Mouse (Mus musculus): ENCODE results near the gene Ccdc106. TPM values are rescaled to one million over a fixed set of nuclear protein-coding genes. Genes with fewer than 3 reads are reported as not detected.
"Not testable (repeated sequence)": the region's sequence is repeated elsewhere in the genome, so short reads cannot be mapped to it uniquely, and the experiment has no call there.

Ccdc106 gene
- total and polyA plus RNA-seq, 2 experiments from 2014 or later, result 0.85 to 2.8 TPM

DNA sequence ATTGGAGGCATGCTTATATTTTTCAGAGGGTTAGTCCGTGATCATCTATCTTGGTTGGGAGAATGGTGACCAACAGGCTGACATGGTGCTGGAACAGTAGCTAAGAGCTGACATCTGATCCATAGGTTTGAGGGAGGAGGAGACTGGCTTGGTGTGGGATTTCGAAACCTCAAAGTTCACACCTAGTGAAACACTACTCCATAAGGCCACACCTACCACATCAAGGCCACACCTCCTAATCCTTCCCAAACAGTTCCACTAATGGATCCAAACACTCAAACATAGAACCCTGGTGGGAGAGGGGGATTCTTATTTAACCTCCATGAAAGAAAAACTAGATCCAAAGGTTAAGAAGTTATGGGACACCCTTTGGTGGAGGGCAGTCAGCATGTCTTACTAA lies 3.4 kb upstream of the Ccdc106 start:
- H3K9me3 ChIP-seq (replicated peaks; ENCODE audit: control insufficient read depth, low read length), result no peaks in the 10 kb centered on the region
- no peak overlapping the region for H3K4me2 ChIP-seq (ENCODE audit: low read depth, low read length)
- ATAC-seq (ENCODE audit: insufficient read depth, low read depth), result no peak
- no peak overlapping the region for H3K4me3 ChIP-seq (ENCODE audit: low read depth, low read length)
- WGBS, result 98% methylated on average over 2 of the region's 2 CpGs
- peaks cover 9% of the 10 kb centered on the region for H3K36me3 ChIP-seq (replicated peaks; ENCODE audit: control insufficient read depth, insufficient read depth, low read length)
- no peak overlapping the region for H3K27ac ChIP-seq (ENCODE audit: low read depth)
- TF ChIP-seq EP300 (IDR thresholded peaks at IDR 0.05; ENCODE audit: low read depth), result no peak
- no peak for TF ChIP-seq CTCF (IDR thresholded peaks at IDR 0.05; ENCODE audit: low read depth)
- no peaks in the 10 kb centered on the region for H3K27me3 ChIP-seq (ENCODE audit: control insufficient read depth, insufficient read depth, low read length)
- no peak for DNase-seq (ENCODE audit: low spot score)
- peaks cover 22% of the 10 kb centered on the region for H3K4me1 ChIP-seq (ENCODE audit: control insufficient read depth, insufficient read depth)
- no peak overlapping the region for H3K9ac ChIP-seq (replicated peaks; ENCODE audit: low read depth, low read length)

GRCm38 (mm10) chr7:5017352-5017751 lies 3.0 kb upstream of the Ccdc106 start:
- Histone ChIP-seq H3K36me3 (replicated peaks; ENCODE audit: control insufficient read depth, insufficient read depth, low read length) (peaks cover 10% of the 10 kb centered on the region), H3K4me2 (ENCODE audit: low read depth, low read length) (no peak overlapping the region), H3K9me3 (replicated peaks; ENCODE audit: control insufficient read depth, low read length) (no peaks in the 10 kb centered on the region), H3K27ac (ENCODE audit: low read depth) (no peak overlapping the region), H3K4me3 (ENCODE audit: low read depth, low read length) (no peak overlapping the region), H3K27me3 (ENCODE audit: control insufficient read depth, insufficient read depth, low read length) (no peaks in the 10 kb centered on the region), H3K9ac (replicated peaks; ENCODE audit: low read depth, low read length) (no peak overlapping the region), H3K4me1 (ENCODE audit: control insufficient read depth, insufficient read depth) (peaks cover 22% of the 10 kb centered on the region)
- TF ChIP-seq CTCF (IDR thresholded peaks at IDR 0.05; ENCODE audit: low read depth) (0 out of 2 replicates have a peak, but pooled peaks have one; percentile 6), EP300 (IDR thresholded peaks at IDR 0.05; ENCODE audit: low read depth) (no peak)
- no peak for DNase-seq (ENCODE audit: low spot score)
- no peak for ATAC-seq (ENCODE audit: insufficient read depth, low read depth)
- WGBS, result 94% methylated on average over 16 of the region's 16 CpGs

- H3K9ac ChIP-seq (replicated peaks; ENCODE audit: low read depth, low read length), result no peak overlapping the region
- ATAC-seq (ENCODE audit: insufficient read depth, low read depth), result no peak
- no peak overlapping the region for H3K27ac ChIP-seq (ENCODE audit: low read depth)
- H3K4me2 ChIP-seq (ENCODE audit: low read depth, low read length), result no peak overlapping the region
- peaks cover 9% of the 10 kb centered on the region for H3K36me3 ChIP-seq (replicated peaks; ENCODE audit: control insufficient read depth, insufficient read depth, low read length)
- H3K4me3 ChIP-seq (ENCODE audit: low read depth, low read length), result no peak overlapping the region
- no peaks in the 10 kb centered on the region for H3K27me3 ChIP-seq (ENCODE audit: control insufficient read depth, insufficient read depth, low read length)
- WGBS, result 97% methylated on average over 21 of the region's 21 CpGs
- DNase-seq (ENCODE audit: low spot score), result no peak
- no peaks in the 10 kb centered on the region for H3K9me3 ChIP-seq (replicated peaks; ENCODE audit: control insufficient read depth, low read length)
- no peak for TF ChIP-seq EP300 (IDR thresholded peaks at IDR 0.05; ENCODE audit: low read depth)
- no peak for TF ChIP-seq CTCF (IDR thresholded peaks at IDR 0.05; ENCODE audit: low read depth)
- peaks cover 22% of the 10 kb centered on the region for H3K4me1 ChIP-seq (ENCODE audit: control insufficient read depth, insufficient read depth)
Measured at GRCm38 (mm10) chr7:5017931-5018330, 2.4 kb upstream of the Ccdc106 start.

- not testable (repeated sequence) for ATAC-seq (ENCODE audit: insufficient read depth, low read depth); H3K9me3 ChIP-seq (replicated peaks; ENCODE audit: control insufficient read depth, low read length); DNase-seq (ENCODE audit: low spot score); H3K27me3 ChIP-seq (ENCODE audit: control insufficient read depth, insufficient read depth, low read length)
- Histone ChIP-seq H3K36me3 (replicated peaks; ENCODE audit: control insufficient read depth, insufficient read depth, low read length) (peaks cover 25% of the 10 kb centered on the region), H3K27ac (ENCODE audit: low read depth) (peak overlapping the region; percentile 97), H3K4me2 (ENCODE audit: low read depth, low read length) (peak overlapping the region; percentile 91), H3K9ac (replicated peaks; ENCODE audit: low read depth, low read length) (peak overlapping the region; percentile 22; the same call in 1 of the 2 replicates), H3K4me3 (ENCODE audit: low read depth, low read length) (peak overlapping the region; percentile 98), H3K4me1 (ENCODE audit: control insufficient read depth, insufficient read depth) (peaks cover 18% of the 10 kb centered on the region)
- WGBS, result 33% methylated on average over 8 of the region's 8 CpGs
Measured at GRCm38 (mm10) chr7:5019576-5019975, 777 bp upstream of the Ccdc106 start.

- no peak for TF ChIP-seq CTCF (IDR thresholded peaks at IDR 0.05; ENCODE audit: low read depth)
- TF ChIP-seq EP300 (IDR thresholded peaks at IDR 0.05; ENCODE audit: low read depth), result no peak
- no peaks in the 10 kb centered on the region for H3K27me3 ChIP-seq (ENCODE audit: control insufficient read depth, insufficient read depth, low read length)
- H3K27ac ChIP-seq (ENCODE audit: low read depth), result peak overlapping the region; percentile 97
- DNase-seq (ENCODE audit: low spot score), result no peak
- no peak for ATAC-seq (ENCODE audit: insufficient read depth, low read depth)
- H3K4me3 ChIP-seq (ENCODE audit: low read depth, low read length), result peak overlapping the region; percentile 98
- WGBS, result 0% methylated on average over 15 of the region's 15 CpGs
- H3K36me3 ChIP-seq (replicated peaks; ENCODE audit: control insufficient read depth, insufficient read depth, low read length), result peaks cover 29% of the 10 kb centered on the region
- H3K4me2 ChIP-seq (ENCODE audit: low read depth, low read length), result peak overlapping the region; percentile 91
- H3K4me1 ChIP-seq (ENCODE audit: control insufficient read depth, insufficient read depth), result peaks cover 18% of the 10 kb centered on the region
- no peaks in the 10 kb centered on the region for H3K9me3 ChIP-seq (replicated peaks; ENCODE audit: control insufficient read depth, low read length)
- peak overlapping the region; percentile 97 for H3K9ac ChIP-seq (replicated peaks; ENCODE audit: low read depth, low read length)
Measured at GRCm38 (mm10) chr7:5020685-5021084, 332 bp downstream of the Ccdc106 start.

- no peak for ATAC-seq (ENCODE audit: insufficient read depth, low read depth)
- H3K36me3 ChIP-seq (replicated peaks; ENCODE audit: control insufficient read depth, insufficient read depth, low read length), result peaks cover 29% of the 10 kb centered on the region
- peak overlapping the region; percentile 97 for H3K9ac ChIP-seq (replicated peaks; ENCODE audit: low read depth, low read length)
Measured at GRCm38 (mm10) chr7:5021197-5021596, 844 bp downstream of the Ccdc106 start.

More at GRCm38 (mm10) chr7:5021197-5021596, 844 bp downstream of the Ccdc106 start:
- Histone ChIP-seq H3K27me3 (ENCODE audit: control insufficient read depth, insufficient read depth, low read length) (no peaks in the 10 kb centered on the region), H3K9me3 (replicated peaks; ENCODE audit: control insufficient read depth, low read length) (no peaks in the 10 kb centered on the region), H3K4me1 (ENCODE audit: control insufficient read depth, insufficient read depth) (peaks cover 14% of the 10 kb centered on the region), H3K4me2 (ENCODE audit: low read depth, low read length) (peak overlapping the region; percentile 91), H3K4me3 (ENCODE audit: low read depth, low read length) (peak overlapping the region; percentile 98), H3K27ac (ENCODE audit: low read depth) (peak overlapping the region; percentile 97)
- no peak for DNase-seq (ENCODE audit: low spot score)
- WGBS, result 44% methylated on average over 5 of the region's 5 CpGs
- TF ChIP-seq EP300 (IDR thresholded peaks at IDR 0.05; ENCODE audit: low read depth) (no peak), CTCF (IDR thresholded peaks at IDR 0.05; ENCODE audit: low read depth) (no peak)

All from heart, postnatal 0 days (tissue).